Mouse (Mus musculus) midbrain, embryonic 16.5 days (tissue): ENCODE measurements around the gene Fgr. TPM values are rescaled to one million over a fixed set of nuclear protein-coding genes. Genes with fewer than 3 reads are reported as not detected.

Experiments
- ATAC-seq: fragments of 200-750 bp; cut with Nextera tagmentation; 2 replicates; pipeline ENCODE4 v1.8.0; 2017; ENCODE audit warnings: moderate TSS enrichment
- H3K27ac ChIP-seq: fragments of 300-500 bp; sonication (generic); 2 replicates; pipeline ENCODE4 v1.5.1; 2014; ENCODE audit warnings: mild to moderate bottlenecking, low read length, mixed read lengths
- H3K27me3 ChIP-seq: fragments of 300-500 bp; sonication (generic); 2 replicates; pipeline ENCODE4 v1.6.1; 2014; ENCODE audit warnings: low read depth, low read length, mixed read lengths; ENCODE audit not compliant: control insufficient read depth, insufficient read depth
- H3K36me3 ChIP-seq: fragments of 300-500 bp; sonication (generic); 2 replicates; pipeline ENCODE4 v1.6.1; 2014; ENCODE audit warnings: mild to moderate bottlenecking, low read length, moderate library complexity, mixed read lengths; ENCODE audit not compliant: control insufficient read depth, insufficient read depth
- H3K4me1 ChIP-seq: fragments of 300-500 bp; sonication (generic); 2 replicates; pipeline ENCODE4 v1.6.1; 2014; ENCODE audit warnings: mild to moderate bottlenecking, low read length, mixed read lengths; ENCODE audit not compliant: control insufficient read depth, insufficient read depth
- H3K4me2 ChIP-seq: fragments of 300-500 bp; sonication (generic); 2 replicates; pipeline ENCODE4 v1.6.1; 2014; ENCODE audit warnings: mild to moderate bottlenecking, low read length, mixed read lengths
- H3K4me3 ChIP-seq: fragments of 300-500 bp; sonication (generic); 2 replicates; pipeline ENCODE4 v1.5.1; 2014; ENCODE audit warnings: low read depth, mild to moderate bottlenecking, low read length, moderate library complexity, mixed read lengths
- H3K9ac ChIP-seq: fragments of 300-500 bp; sonication (generic); 2 replicates; pipeline ENCODE4 v1.6.1; 2014; ENCODE audit warnings: low read depth, low read length, mixed read lengths
- H3K9me3 ChIP-seq: fragments of 300-500 bp; sonication (generic); replicated peaks from 2 replicates; pipeline ENCODE4 v1.6.1; 2014; ENCODE audit warnings: mild to moderate bottlenecking, low read length, mixed read lengths; ENCODE audit not compliant: control insufficient read depth, poor library complexity, severe bottlenecking
- WGBS: fragments of 180-500 bp; shearing (Covaris S2); extraction: QIAGEN DNeasy Blood & Tissue Kit; methylation state at CpG from one replicate; pipeline ENCODE4 v1.1.7; 2014; 5-methylcytosine and 5-hydroxymethylcytosine counted together
- polyA plus RNA-seq: library from polyadenylated mRNA; unstranded; fragments of >200 nt; fragmentation: Nextera tagmentation; extraction: Ambion mirVana; gene quantifications from 2 replicates; pipeline ENCODE4 v1.2.1, GENCODE M21; 2015

Fgr gene
- polyA plus RNA-seq, 1 experiment from 2014 or later, result 0.05 TPM

GRCm38 (mm10) chr4:133047353-133048105, 73.6 kb downstream of the Fgr start:
- peak; percentile 26 for ATAC-seq
- Histone ChIP-seq H3K4me2 (peak overlapping the region; percentile 36), H3K9ac (peak overlapping the region; percentile 37), H3K27me3 (no peaks in the 10 kb centered on the region), H3K9me3 (no peaks in the 10 kb centered on the region), H3K36me3 (no peaks in the 10 kb centered on the region), H3K4me3 (no peak overlapping the region), H3K27ac (peak overlapping the region; percentile 73), H3K4me1 (peaks cover 88% of the 10 kb centered on the region)
- 5% methylated on average over 16 of the region's 16 CpGs for WGBS

- H3K9me3 ChIP-seq, result no peaks in the 10 kb centered on the region
- peaks cover 80% of the 10 kb centered on the region for H3K4me1 ChIP-seq
- no peak overlapping the region for H3K4me3 ChIP-seq
- no peak overlapping the region for H3K9ac ChIP-seq
- no peaks in the 10 kb centered on the region for H3K27me3 ChIP-seq
- no peak overlapping the region for H3K4me2 ChIP-seq
- no peak overlapping the region; the same call in 1 of the 2 replicates for H3K27ac ChIP-seq
- 49% methylated on average over 19 of the region's 19 CpGs for WGBS
- no peaks in the 10 kb centered on the region for H3K36me3 ChIP-seq
- ATAC-seq, result no peak
These were observed 75.4 kb downstream of the Fgr start for GRCm38 (mm10) chr4:133049071-133049920.

- no peak overlapping the region for H3K4me3 ChIP-seq
- H3K9me3 ChIP-seq, result no peaks in the 10 kb centered on the region
- no peak overlapping the region for H3K4me2 ChIP-seq
- WGBS, result 63% methylated on average over 9 of the region's 9 CpGs
- no peak for ATAC-seq
- H3K36me3 ChIP-seq, result peaks cover 3% of the 10 kb centered on the region; the same call in 1 of the 2 replicates
- H3K27me3 ChIP-seq, result no peaks in the 10 kb centered on the region
- no peak overlapping the region for H3K27ac ChIP-seq
- H3K4me1 ChIP-seq, result peaks cover 70% of the 10 kb centered on the region
- no peak overlapping the region for H3K9ac ChIP-seq
These were observed 76.4 kb downstream of the Fgr start for GRCm38 (mm10) chr4:133050196-133050836.

- Histone ChIP-seq H3K4me1 (peaks cover 66% of the 10 kb centered on the region), H3K9me3 (no peaks in the 10 kb centered on the region), H3K27ac (peak overlapping the region; percentile 55; the same call in 1 of the 2 replicates), H3K27me3 (no peaks in the 10 kb centered on the region), H3K36me3 (peaks cover 3% of the 10 kb centered on the region; the same call in 1 of the 2 replicates), H3K4me2 (no peak overlapping the region), H3K9ac (no peak overlapping the region), H3K4me3 (no peak overlapping the region)
- no peak for ATAC-seq
- WGBS, result 83% methylated on average over 6 of the region's 6 CpGs
These were observed 77.1 kb downstream of the Fgr start for GRCm38 (mm10) chr4:133050837-133051549.

- ATAC-seq, result no peak
- H3K9me3 ChIP-seq, result no peaks in the 10 kb centered on the region
- H3K27me3 ChIP-seq, result no peaks in the 10 kb centered on the region
- H3K9ac ChIP-seq, result peak overlapping the region; percentile 17; the same call in 1 of the 2 replicates
- H3K4me1 ChIP-seq, result peaks cover 65% of the 10 kb centered on the region
- no peak overlapping the region for H3K4me2 ChIP-seq
- H3K36me3 ChIP-seq, result peaks cover 3% of the 10 kb centered on the region; the same call in 1 of the 2 replicates
- H3K4me3 ChIP-seq, result no peak overlapping the region
- WGBS, result 31% methylated on average over 14 of the region's 14 CpGs
- peak overlapping the region; percentile 55; the same call in 1 of the 2 replicates for H3K27ac ChIP-seq
These were observed 77.6 kb downstream of the Fgr start for GRCm38 (mm10) chr4:133051550-133051865.

Other genes with a start within 250 kb of the Fgr start
- 4.8 and 7.1 TPM in 2 replicates for gene Xkr8, start 241.5 kb upstream of the Fgr start, polyA plus RNA-seq
- 0.53 and 0.62 TPM in 2 replicates for gene Smpdl3b, start 216.8 kb upstream of the Fgr start, polyA plus RNA-seq
- 31.6 and 31.7 TPM in 2 replicates for gene Rpa2, start 205.8 kb upstream of the Fgr start, polyA plus RNA-seq
- 0.15 and 0.38 TPM in 2 replicates for gene Themis2, start 177.7 kb upstream of the Fgr start, polyA plus RNA-seq
- gene Ppp1r8, start 130.9 kb upstream of the Fgr start, polyA plus RNA-seq, result 58.2 and 58.5 TPM in 2 replicates
- gene Stx12, start 89.6 kb upstream of the Fgr start, polyA plus RNA-seq, result 174 and 177 TPM in 2 replicates
- gene Fam76a, start 51.5 kb upstream of the Fgr start, polyA plus RNA-seq, result 41.8 and 42.7 TPM in 2 replicates
- 11.2 and 12.5 TPM in 2 replicates for gene Ahdc1, start 37.2 kb downstream of the Fgr start, polyA plus RNA-seq
- gene Wasf2, start 156.4 kb downstream of the Fgr start, polyA plus RNA-seq, result 20.1 and 27.1 TPM in 2 replicates
- 3.8 and 4.1 TPM in 2 replicates for gene Cd164l2, start 238.0 kb downstream of the Fgr start, polyA plus RNA-seq
- gene Gpr3, start 238.4 kb downstream of the Fgr start, polyA plus RNA-seq, result 1.5 and 2.0 TPM in 2 replicates